Mouse (Mus musculus): Measurements from ENCODE around the gene Tmem207.

DNA sequence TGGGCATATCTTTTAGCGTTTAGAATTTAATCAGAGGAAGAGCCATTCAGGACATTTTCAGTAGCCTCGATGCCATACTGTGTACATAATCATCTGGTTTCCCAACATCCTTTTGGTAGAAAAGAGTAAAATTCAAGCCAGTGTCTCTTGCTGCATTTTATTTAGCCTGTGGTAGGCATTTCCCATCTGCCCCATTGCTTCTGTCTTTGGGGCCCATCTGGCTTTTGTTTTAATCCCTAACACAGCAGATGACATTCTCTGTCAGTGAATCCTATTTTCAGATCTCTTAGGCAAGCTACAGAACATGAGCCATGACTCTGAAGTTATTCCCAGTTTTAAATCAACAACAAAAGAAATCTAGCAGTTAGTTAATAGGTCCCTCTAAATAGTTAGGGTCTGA is 22.7 kb upstream of the Tmem207 start:
- TF ChIP-seq CTCF (IDR thresholded peaks at IDR 0.05; ENCODE audit: borderline replicate concordance, insufficient read depth, low read length) = no peak
- TF ChIP-seq POLR2A (IDR thresholded peaks at IDR 0.05; ENCODE audit: low read depth, low read length) = no peak
